8 mouse cellular contexts compared by ENCODE assay signal in genomic region chr11:35770741-35771504, GRCm38 (mm10). TPM values are rescaled to one million over a fixed set of nuclear protein-coding genes. Genes with fewer than 3 reads are reported as not detected.
DNase-seq lines count a peak whose midpoint lies in the region; ATAC-seq lines count a peak whose summit lies in the region.

No protein-coding gene starts in this region.

- H3K36me3 ChIP-seq in forebrain, embryonic 12.5 days (replicated peaks): peaks cover 3% of the 10 kb centered on the region; the same call in 1 of the 2 replicates
- H3K36me3 ChIP-seq in liver, embryonic 13.5 days: peaks cover 5% of the 10 kb centered on the region

- DNase-seq in embryo, embryonic 10.5 days (ENCODE audit: low spot score): peak; percentile 4
- no peak for DNase-seq in embryo, embryonic 10 days (ENCODE audit: low spot score)
- DNase-seq in 3T3-L1 (ENCODE audit: low read depth, low spot score): peak; percentile 16
- no peak for DNase-seq in liver, embryonic 13.5 days
- no peak for DNase-seq in left cerebral cortex, adult 9 months (ENCODE audit: low spot score in 2 of 2)
- no peak for DNase-seq in spleen, postnatal 4 days (ENCODE audit: low spot score in 2 of 2)
- DNase-seq in ovary, postnatal 36 days (ENCODE audit: low spot score): no peak

- peak overlapping the region; percentile 79 for H3K4me3 ChIP-seq in forebrain, embryonic 12.5 days (replicated peaks)
- peak overlapping the region; percentile 84 for H3K4me3 ChIP-seq in liver, embryonic 13.5 days (replicated peaks)

- no peak overlapping the region; the same call in 1 of the 2 replicates for H3K27ac ChIP-seq in forebrain, embryonic 12.5 days
- H3K27ac ChIP-seq in liver, embryonic 13.5 days: peak overlapping the region; percentile 79; the same call in 1 of the 2 replicates

- no peaks in the 10 kb centered on the region for H3K27me3 ChIP-seq in forebrain, embryonic 12.5 days
- no peaks in the 10 kb centered on the region for H3K27me3 ChIP-seq in liver, embryonic 13.5 days

- ATAC-seq in forebrain, embryonic 12.5 days (ENCODE audit: low FRiP score): no peak
- no peak for ATAC-seq in liver, embryonic 13.5 days (ENCODE audit: low read depth)

- no peaks in the 10 kb centered on the region for H3K9me3 ChIP-seq in forebrain, embryonic 12.5 days
- H3K9me3 ChIP-seq in liver, embryonic 13.5 days (replicated peaks): no peaks in the 10 kb centered on the region

- peak overlapping the region; percentile 85 for H3K4me2 ChIP-seq in forebrain, embryonic 12.5 days
- H3K4me2 ChIP-seq in liver, embryonic 13.5 days: peak overlapping the region; percentile 82

- 78% methylated on average over 9 of the region's 9 CpGs for WGBS in forebrain, embryonic 12.5 days
- WGBS in liver, embryonic 13.5 days (ENCODE audit: insufficient replicate concordance): 36% methylated on average over 9 of the region's 9 CpGs

- peaks cover 16% of the 10 kb centered on the region for H3K4me1 ChIP-seq in forebrain, embryonic 12.5 days
- H3K4me1 ChIP-seq in liver, embryonic 13.5 days (replicated peaks): peaks cover 42% of the 10 kb centered on the region

- H3K9ac ChIP-seq in forebrain, embryonic 12.5 days: peak overlapping the region; percentile 95
- peak overlapping the region; percentile 81 for H3K9ac ChIP-seq in liver, embryonic 13.5 days

RNA-seq across cellular contexts. Expression of gene Pank3, which starts 1.6 kb away (rescaled TPM):
- 30.2 and 30.3 TPM in 2 replicates for polyA plus RNA-seq in forebrain, embryonic 12.5 days (2016; fragmentation: Nextera tagmentation; extraction: Ambion mirVana)
- 4.1 and 5.1 TPM in 2 replicates for polyA plus RNA-seq in liver, embryonic 13.5 days (2015; fragmentation: Nextera tagmentation; extraction: Ambion mirVana)

RNA-seq across cellular contexts. Expression of gene Fbll1, which starts 27.8 kb away (rescaled TPM):
- polyA plus RNA-seq in forebrain, embryonic 12.5 days (2016; fragmentation: Nextera tagmentation; extraction: Ambion mirVana): 6.3 and 6.9 TPM in 2 replicates
- polyA plus RNA-seq in liver, embryonic 13.5 days (2015; fragmentation: Nextera tagmentation; extraction: Ambion mirVana): not detected in 2 replicates

Comparison
In these comparisons a context has a peak if more than half of its experiments do, and no peak if none do; other contexts are left out.
1. DNase-seq: peak in embryo, embryonic 10.5 days (single experiment) and 3T3-L1 (single experiment); none in embryo, embryonic 10 days (single experiment), liver, embryonic 13.5 days (single experiment), left cerebral cortex, adult 9 months (0 of 2), spleen, postnatal 4 days (0 of 2) and ovary, postnatal 36 days (single experiment).